Mouse (Mus musculus) mature B cell (primary cell): ENCODE measurements around the gene Pspn.

Source experiments
- in situ Hi-C: fragments of 300-500 bp; cut with MboI; formaldehyde crosslinking; loops from 2 replicates; pipeline ENCODE4 v1.14.3; 2019

The Pspn gene

DNA sequence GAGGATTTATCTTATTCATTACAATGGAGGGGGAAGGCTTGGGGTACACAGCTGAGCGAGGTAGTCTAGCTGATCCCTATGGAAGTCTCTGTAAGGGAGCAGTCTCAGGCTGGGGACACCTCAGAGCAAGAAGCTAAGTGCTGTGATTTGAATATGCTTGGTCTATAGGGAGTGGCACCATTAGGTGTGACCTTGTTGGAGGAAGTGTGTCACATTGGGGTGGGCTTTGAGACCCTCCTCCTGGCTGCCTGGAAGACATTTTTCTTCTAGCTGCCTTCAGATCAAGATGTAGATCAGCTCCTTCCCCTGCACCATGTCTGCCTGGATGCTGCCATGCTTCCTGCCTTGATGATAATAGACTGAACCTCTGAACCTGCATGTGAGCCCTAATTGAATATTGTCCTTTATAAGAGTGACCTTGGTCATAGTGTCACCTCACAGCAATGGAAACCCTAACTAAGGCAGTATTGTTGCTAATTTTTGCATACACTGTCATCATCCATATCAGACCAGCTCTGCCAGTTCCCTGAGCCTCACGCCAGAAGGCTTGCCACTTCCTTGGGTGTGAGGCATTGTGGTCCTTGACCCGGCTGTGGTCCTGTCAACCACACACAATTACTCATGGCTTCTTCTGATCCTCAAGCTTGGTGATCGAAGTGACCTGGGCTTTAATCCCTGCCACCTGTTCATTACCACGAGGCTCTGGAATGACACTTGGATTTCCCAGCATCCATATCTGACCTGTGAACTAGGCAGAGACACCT lies 37.0 kb downstream of the Pspn start:
- in situ Hi-C loops = no loop called here

- in situ Hi-C loops = no loop called here
Observed at GRCm38 (mm10) chr17:56961880-56962279, 37.9 kb downstream of the Pspn start.

DNA sequence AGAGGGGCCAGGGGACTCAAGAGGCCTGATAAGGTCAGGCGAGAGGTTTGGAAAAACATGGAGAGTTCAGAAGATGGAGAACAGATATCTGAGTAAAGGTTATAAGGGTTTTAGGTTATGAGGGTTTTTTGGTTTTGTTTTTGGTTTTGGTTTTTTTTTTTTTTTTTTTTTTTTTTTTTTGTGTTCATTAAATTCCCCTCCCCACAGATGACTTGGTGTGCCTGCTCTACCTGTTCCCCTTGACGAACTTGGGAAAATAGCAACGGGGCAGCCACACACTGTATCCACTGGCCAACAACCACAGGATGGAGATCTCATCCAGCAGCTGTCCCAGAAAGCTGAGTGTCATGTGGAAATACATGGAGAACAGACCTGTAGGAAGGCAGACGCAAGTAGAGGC lies 41.2 kb downstream of the Pspn start:
- in situ Hi-C loops = no loop called here

- in situ Hi-C loops = no loop called here
Observed at GRCm38 (mm10) chr17:56957763-56958429, 41.9 kb downstream of the Pspn start.

DNA sequence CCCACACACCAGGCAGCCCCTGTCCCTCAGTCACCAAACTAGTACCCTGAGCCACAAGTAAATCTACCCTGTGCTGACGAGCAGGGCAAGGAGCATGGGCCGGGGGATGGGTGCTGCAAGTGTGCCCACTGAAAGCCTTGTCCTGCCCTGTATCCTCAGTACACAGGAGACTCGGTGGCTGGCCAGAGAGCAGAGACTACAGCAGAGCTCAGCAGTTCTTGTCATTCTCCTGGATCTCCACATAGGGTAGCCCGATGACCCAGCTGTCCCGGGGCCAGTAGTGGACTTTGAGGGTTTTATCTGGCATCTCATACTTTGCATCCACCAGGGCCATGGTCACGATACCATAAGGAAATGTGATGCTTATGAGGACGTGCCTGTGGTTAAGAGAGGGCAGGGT lies 44.9 kb downstream of the Pspn start:
- in situ Hi-C loops = no loop called here

DNA sequence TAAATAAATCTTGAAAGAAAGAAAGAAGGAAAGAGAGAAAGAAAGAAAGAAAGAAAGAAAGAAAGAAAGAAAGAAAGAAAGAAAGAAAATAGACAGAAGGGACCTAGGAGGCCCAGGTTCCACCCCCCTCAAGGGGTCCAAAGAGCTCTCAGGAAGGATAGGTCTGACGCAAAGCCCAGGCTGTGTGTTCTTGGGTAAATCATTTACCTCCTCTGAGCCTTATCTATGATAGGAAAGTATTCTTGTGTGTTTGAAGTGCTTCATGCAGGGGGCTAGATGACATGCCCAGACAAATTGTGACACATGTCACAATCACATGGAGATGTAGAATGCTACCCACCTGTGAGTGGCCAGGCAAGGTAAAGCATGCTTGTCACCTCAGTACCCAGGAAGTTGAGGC lies 47.2 kb downstream of the Pspn start:
- in situ Hi-C loops = no loop called here

- in situ Hi-C loops = no loop called here
Observed at GRCm38 (mm10) chr17:56950915-56951314, 48.9 kb downstream of the Pspn start.
